Mouse (Mus musculus) liver, embryonic 14.5 days (tissue): ENCODE measurements around the gene Hoxa6. TPM values are rescaled to one million over a fixed set of nuclear protein-coding genes. Genes with fewer than 3 reads are reported as not detected.

Source experiments
- ATAC-seq: fragments of 200-750 bp; cut with Nextera tagmentation; 2 replicates; pipeline ENCODE4 v1.8.0; 2017; ENCODE audit warnings: moderate number of reproducible peaks, mild to moderate bottlenecking, moderate library complexity; ENCODE audit not compliant: insufficient read depth
- DNase-seq, 3 experiments: peaks; one replicate each; pipeline ENCODE4 v3.0.0-alpha.2; 2012 to 2013; ENCODE audit warnings: low read depth in 3 of 3, low spot score in 3 of 3
- H3K27ac ChIP-seq: fragments of 300-500 bp; sonication (generic); 2 replicates; pipeline ENCODE4 v1.5.1; 2014; ENCODE audit warnings: moderate library complexity, mild to moderate bottlenecking, control low read depth, inconsistent platforms
- H3K27me3 ChIP-seq: fragments of 300-500 bp; sonication (generic); 2 replicates; pipeline ENCODE4 v1.6.1; 2014; ENCODE audit warnings: mild to moderate bottlenecking, low read length, moderate library complexity; ENCODE audit not compliant: control insufficient read depth, insufficient read depth
- H3K36me3 ChIP-seq: fragments of 300-500 bp; sonication (generic); replicated peaks from 2 replicates; pipeline ENCODE4 v1.6.1; 2014; ENCODE audit warnings: low read depth; ENCODE audit not compliant: control insufficient read depth, insufficient read depth
- H3K4me1 ChIP-seq, 2 experiments: fragments of 200-500 bp in 1 of 2; fragments of 300-500 bp in 1 of 2; sonication (generic) in 1 of 2; replicated peaks; 2 replicates each; pipeline ENCODE4 v1.6.1; 2012 to 2014; ENCODE audit warnings: antibody characterized with exemption in 1 of 2, inconsistent platforms in 1 of 2, low read length in 1 of 2; ENCODE audit not compliant: control insufficient read depth in 2 of 2, insufficient read depth in 2 of 2
- H3K4me2 ChIP-seq: fragments of 300-500 bp; sonication (generic); 2 replicates; pipeline ENCODE4 v1.6.1; 2014; ENCODE audit warnings: low read depth, mild to moderate bottlenecking, control low read depth, moderate library complexity
- H3K4me3 ChIP-seq, 2 experiments: fragments of 200-500 bp in 1 of 2; fragments of 300-500 bp in 1 of 2; sonication (generic) in 1 of 2; 2 replicates each; pipeline ENCODE4 v1.5.1; 2012 to 2014; ENCODE audit warnings: low read depth in 2 of 2, low read length in 2 of 2, mild to moderate bottlenecking in 2 of 2, control low read depth in 1 of 2, inconsistent platforms in 1 of 2, moderate library complexity in 1 of 2; ENCODE audit not compliant: insufficient read depth in 1 of 2
- H3K9ac ChIP-seq: fragments of 300-500 bp; sonication (generic); replicated peaks from 2 replicates; pipeline ENCODE4 v1.6.1; 2014; ENCODE audit warnings: mild to moderate bottlenecking, control low read depth, moderate library complexity
- H3K9me3 ChIP-seq: fragments of 300-500 bp; sonication (generic); 2 replicates; pipeline ENCODE4 v1.6.1; 2016; ENCODE audit warnings: low read length, mixed read lengths; ENCODE audit not compliant: control insufficient read depth
- CTCF ChIP-seq: IDR thresholded peaks from 2 replicates; pipeline ENCODE4 v1.5.1; 2016; ENCODE audit warnings: antibody characterized with exemption, low read depth, control low read depth
- EP300 ChIP-seq: IDR thresholded peaks from 2 replicates; pipeline ENCODE4 v1.6.1; 2016; ENCODE audit warnings: antibody characterized with exemption, low read depth
- whole genome bisulfite sequencing: fragments of 180-500 bp; shearing (Covaris S2); extraction: QIAGEN DNeasy Blood & Tissue Kit; methylation state at CpG from one replicate; pipeline ENCODE4 v1.1.7; 2014; ENCODE audit not compliant: insufficient replicate concordance; 5-methylcytosine and 5-hydroxymethylcytosine counted together
- polyA plus RNA-seq, 2 experiments: library from polyadenylated mRNA; depleted of rRNA in 1 of 2; stranded (reverse) in 1 of 2; unstranded in 1 of 2; fragments of >200 nt; fragmentation: Nextera tagmentation in 1 of 2; extraction: Ambion mirVana in 1 of 2; gene quantifications; 2 replicates each; pipeline versions ENCODE4 v1.2.1 to v1.2.3; 2012 to 2014

Gene Hoxa6
- polyA plus RNA-seq (2012; rRNA removed) (not detected in 2 replicates), polyA plus RNA-seq (2014; fragmentation: Nextera tagmentation; extraction: Ambion mirVana) (not detected in 2 replicates)

- H3K27me3 ChIP-seq = peaks cover 97% of the 10 kb centered on the region
- H3K27ac ChIP-seq = no peak within 1 kb of the TSS
- no peaks in the 10 kb centered on the region for H3K36me3 ChIP-seq
- H3K9me3 ChIP-seq = no peaks in the 10 kb centered on the region
- no peaks in the 10 kb centered on the region for H3K4me1 ChIP-seq
- ATAC-seq (no peak), DNase-seq (no peak)
- no peak within 1 kb of the TSS for H3K4me3 ChIP-seq
- H3K4me2 ChIP-seq = 0 out of 2 replicates have a peak within 1 kb of the TSS, but pooled peaks have one; percentile 22
- WGBS = 4% methylated on average over 47 of the region's 47 CpGs
- H3K9ac ChIP-seq = no peak within 1 kb of the TSS
- no peak for TF ChIP-seq CTCF
- no peak for TF ChIP-seq EP300
Measured at GRCm38 (mm10) chr6:52208072-52208867, at the start of gene Hoxa6. Gene Hoxa6 (minus strand): TSS chr6:52208722.

GRCm38 (mm10) chr6:52256956-52257355, 48.4 kb upstream of the Hoxa6 start:
- no peak overlapping the region for H3K27ac ChIP-seq

GRCm38 (mm10) chr6:52253511-52254500, 45.3 kb upstream of the Hoxa6 start:
- no peak for DNase-seq
- H3K27me3 ChIP-seq = peaks cover 91% of the 10 kb centered on the region
- 2% methylated on average over 59 of the region's 59 CpGs for WGBS
- no peak overlapping the region for H3K4me2 ChIP-seq
- no peaks in the 10 kb centered on the region for H3K36me3 ChIP-seq
- no peak for ATAC-seq
- no peak for TF ChIP-seq CTCF
- no peak for TF ChIP-seq EP300
- H3K9me3 ChIP-seq = no peaks in the 10 kb centered on the region
- H3K4me3 ChIP-seq = no peak overlapping the region
- no peaks in the 10 kb centered on the region for H3K4me1 ChIP-seq
- no peak overlapping the region for H3K27ac ChIP-seq
- no peak overlapping the region for H3K9ac ChIP-seq

More at GRCm38 (mm10) chr6:52256956-52257355, 48.4 kb upstream of the Hoxa6 start:
- ATAC-seq = no peak
- H3K27me3 ChIP-seq = peaks cover 93% of the 10 kb centered on the region
- H3K4me3 ChIP-seq = no peak overlapping the region
- no peaks in the 10 kb centered on the region for H3K36me3 ChIP-seq
- peak; percentile 57 for TF ChIP-seq CTCF
- no peak for TF ChIP-seq EP300
- no peaks in the 10 kb centered on the region for H3K4me1 ChIP-seq
- no peaks in the 10 kb centered on the region for H3K9me3 ChIP-seq
- H3K9ac ChIP-seq = no peak overlapping the region
- under 1% methylated on average over 6 of the region's 6 CpGs for WGBS
- DNase-seq = peak; percentile 31 to 35 (median 32)
- H3K4me2 ChIP-seq = no peak overlapping the region

GRCm38 (mm10) chr6:52252775-52253376, 44.4 kb upstream of the Hoxa6 start:
- Histone ChIP-seq H3K4me2 (no peak overlapping the region), H3K4me1 (no peaks in the 10 kb centered on the region), H3K27ac (no peak overlapping the region), H3K4me3 (no peak overlapping the region), H3K9me3 (no peaks in the 10 kb centered on the region), H3K36me3 (no peaks in the 10 kb centered on the region), H3K27me3 (peaks cover 91% of the 10 kb centered on the region), H3K9ac (no peak overlapping the region)
- ATAC-seq = no peak
- TF ChIP-seq CTCF (no peak), EP300 (no peak)
- no peak for DNase-seq
- under 1% methylated on average over 35 of the region's 35 CpGs for WGBS
